Mouse (Mus musculus): Measurements from ENCODE around the gene Eci3.

DNA sequence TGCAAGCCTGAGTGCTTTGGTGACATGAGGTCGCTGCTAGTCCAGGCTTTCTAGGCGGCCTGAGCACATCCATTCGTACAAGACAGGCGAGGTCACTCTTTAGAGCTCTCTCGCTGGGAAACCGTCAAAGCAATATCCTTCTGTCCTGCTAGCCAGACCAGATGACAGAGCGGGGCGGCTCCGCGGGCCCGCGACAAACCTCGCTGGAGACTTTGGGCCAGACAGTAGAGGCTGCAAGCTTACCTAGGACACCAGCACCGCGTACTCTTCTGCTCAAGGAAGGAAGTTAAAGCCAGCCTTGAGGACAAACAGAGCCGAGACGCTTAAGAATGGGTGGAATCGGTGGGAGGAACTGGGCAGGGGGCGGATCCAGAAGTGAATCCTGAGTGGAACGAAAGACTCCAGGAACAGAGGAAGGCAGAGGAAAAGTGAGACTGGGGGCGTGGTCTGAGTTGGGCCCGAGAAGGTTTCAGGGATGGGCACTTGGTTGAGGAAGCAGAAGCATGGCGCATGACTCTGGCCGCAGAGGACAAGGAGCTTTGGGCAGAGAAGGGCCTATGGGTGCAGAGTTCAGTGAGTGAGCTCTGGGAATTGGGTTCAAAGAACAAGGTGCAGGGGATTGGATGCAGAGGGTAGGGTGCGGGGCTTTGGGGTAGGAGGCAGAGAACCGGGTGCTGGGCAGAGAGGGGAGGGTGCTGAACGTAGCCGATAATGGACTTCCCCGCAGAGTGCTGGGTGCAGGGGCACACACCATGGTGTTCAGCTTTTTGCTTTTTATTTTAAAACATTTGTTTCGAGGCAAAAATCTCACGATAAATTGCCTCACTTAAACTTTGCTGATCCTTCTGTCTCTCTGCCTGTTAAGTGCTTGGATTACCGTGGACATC is at the start of gene Eci3:
- TF ChIP-seq POLR2A (IDR thresholded peaks at IDR 0.05; ENCODE audit: extremely low read depth, insufficient read depth, low read length) (no peak), CTCF (IDR thresholded peaks at IDR 0.05; ENCODE audit: extremely low read depth, insufficient read depth, low read length) (no peak)
